Mouse (Mus musculus): ENCODE measurements at regions not wholly inside any gene's neighbourhood (a gene's known extent, or its start where the extent isn't known, plus 50 kb on each side); places are given as distances from the start of the nearest gene placed in this dataset.

DNA sequence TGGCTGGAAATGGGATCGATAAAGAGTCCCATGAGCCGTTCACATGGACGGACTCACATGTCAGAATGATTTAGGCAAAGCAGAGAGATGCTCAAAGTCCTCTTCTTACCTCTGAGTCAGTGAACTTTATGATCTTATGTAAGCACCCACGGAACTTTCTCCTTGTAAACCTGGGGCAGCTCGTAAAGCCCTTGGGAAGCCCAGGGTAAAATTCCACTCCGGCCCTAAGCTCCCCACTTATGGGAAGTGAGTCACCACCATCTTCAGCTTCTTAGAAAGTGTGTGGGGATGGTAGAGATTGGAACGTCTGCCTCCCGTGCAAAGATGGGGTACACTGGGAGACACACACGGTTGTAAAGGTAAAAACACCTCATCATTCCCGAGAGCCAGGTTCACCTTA, 62.8 kb upstream of the Hif1a start:
- TF ChIP-seq CTCF (IDR thresholded peaks at IDR 0.05; ENCODE audit: insufficient read depth, low read depth, low read length) (no peak), POLR2A (IDR thresholded peaks at IDR 0.05; ENCODE audit: insufficient read depth, low read depth, low read length) (no peak)

Measured in olfactory bulb, adult 2 months (tissue).